Mouse (Mus musculus) natural killer cell, adult 2 months (primary cell): ENCODE data around the gene Klhdc8a.

ENCODE experiments used
- DNase-seq, 2 experiments: peaks; one replicate each; pipeline ENCODE4 v3.0.0; 2022; ENCODE audit warnings: low spot score in 2 of 2

Klhdc8a gene

DNA sequence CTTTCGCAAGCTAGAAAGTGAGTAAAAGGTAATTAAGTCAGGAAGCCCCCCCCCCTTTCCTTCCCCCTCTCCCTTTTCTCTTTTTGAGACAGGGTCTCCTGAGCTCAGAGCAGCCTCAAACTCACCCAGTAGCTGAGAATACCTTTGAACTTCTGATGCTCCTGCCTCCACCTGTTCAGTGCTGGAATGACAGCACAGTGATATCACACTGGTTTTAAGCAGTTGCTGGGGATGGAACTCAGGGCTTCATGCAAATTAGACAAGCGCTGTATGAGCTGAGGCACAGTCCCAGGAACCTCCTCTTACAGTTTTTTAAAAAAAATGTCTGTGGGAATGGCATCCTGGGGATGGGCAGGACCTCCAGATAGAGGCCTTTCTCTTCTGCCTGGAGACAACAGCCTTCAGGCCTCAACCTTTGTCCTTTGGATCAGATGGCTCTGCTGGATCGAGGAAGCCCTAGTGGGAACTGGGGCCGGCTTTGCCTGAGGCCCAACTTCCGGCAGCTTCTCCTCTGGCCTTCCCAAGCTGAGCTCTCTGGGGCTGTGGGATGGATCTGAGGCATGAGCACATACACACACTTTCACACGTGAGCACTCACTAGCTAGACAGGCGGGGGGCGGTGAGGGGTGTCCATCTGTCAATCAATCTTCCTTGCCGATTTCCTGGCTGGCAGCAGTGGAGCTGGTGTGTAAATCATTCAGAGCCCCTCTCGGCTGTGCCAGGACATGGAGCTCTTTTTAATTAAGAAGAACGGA is 7.3 kb upstream of the Klhdc8a start:
- DNase-seq = no peak

GRCm38 (mm10) chr1:132291706-132292105 is 6.7 kb upstream of the Klhdc8a start:
- DNase-seq = no peak

- DNase-seq = no peak
Measured at GRCm38 (mm10) chr1:132292318-132293129, 5.9 kb upstream of the Klhdc8a start.

- DNase-seq = no peak
Measured at GRCm38 (mm10) chr1:132295506-132295905, 2.9 kb upstream of the Klhdc8a start.

DNA sequence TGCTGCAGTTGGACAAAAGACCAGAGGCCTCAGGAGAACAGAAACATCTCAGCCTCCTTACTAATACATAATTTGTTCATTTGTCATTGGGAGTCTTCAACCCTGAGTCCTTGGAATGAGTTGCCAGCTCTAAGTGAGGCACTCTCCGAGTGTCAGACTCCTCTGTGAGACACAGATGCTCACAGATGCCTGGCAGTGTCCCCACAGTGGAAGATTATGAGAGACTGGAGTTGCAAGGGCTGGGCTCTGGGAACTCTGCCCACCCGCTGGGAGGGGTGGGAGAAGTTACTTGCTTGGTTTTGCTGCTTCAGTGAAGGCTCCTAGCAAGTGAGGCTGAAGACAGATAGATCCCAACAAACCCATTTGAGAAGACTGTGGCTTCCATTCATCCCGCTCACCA is 2.4 kb upstream of the Klhdc8a start:
- no peak for DNase-seq

DNA sequence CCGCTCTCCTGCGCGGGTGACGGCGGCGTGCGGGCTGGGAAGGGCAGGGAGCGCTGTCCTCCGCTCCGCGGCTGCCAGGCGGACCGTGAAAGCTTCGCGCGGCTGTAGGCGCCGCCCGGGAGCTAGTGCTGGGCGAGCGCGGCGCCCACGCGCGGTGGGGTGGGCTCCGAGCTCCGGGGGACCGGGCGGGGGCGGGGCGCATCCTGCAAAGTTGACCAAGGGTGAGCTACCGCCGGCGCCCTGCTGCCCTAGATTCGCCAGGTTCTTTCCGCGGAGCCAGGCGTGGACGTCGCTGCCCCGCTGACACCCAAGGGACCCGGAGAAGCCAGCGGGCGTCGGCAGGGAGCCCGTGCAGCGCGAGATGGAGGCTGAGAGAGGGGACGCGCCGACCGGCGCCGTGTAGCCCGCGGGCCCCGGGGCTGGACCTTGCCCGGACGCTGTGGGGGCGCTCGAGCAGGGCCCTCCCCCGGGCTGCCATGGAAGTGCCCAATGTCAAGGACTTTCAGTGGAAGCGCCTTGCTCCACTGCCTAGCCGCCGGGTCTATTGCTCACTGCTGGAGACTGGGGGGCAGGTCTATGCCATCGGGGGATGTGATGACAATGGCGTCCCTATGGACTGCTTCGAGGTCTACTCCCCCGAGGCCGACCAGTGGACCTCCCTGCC is 507 bp downstream of the Klhdc8a start:
- DNase-seq = no peak

DNA sequence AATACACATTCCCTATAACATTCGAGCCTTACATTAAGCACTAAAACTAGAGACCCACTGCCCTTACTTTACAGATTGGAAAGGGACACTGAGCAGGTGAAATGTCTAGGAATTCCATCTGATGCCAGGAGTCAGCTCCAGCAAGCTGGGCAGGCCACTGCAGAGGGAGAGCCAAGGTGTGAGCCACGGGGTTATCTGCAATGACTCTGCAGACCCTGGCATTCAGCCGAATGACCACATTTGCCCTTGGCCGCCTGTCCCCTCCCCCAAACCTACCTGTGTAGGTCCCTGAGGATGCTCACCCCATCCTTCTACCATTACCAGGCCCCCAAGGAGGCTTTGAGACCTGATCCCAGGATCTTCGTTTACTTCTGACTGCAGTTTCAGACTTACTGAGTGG is 1.3 kb downstream of the Klhdc8a start:
- DNase-seq = no peak

DNA sequence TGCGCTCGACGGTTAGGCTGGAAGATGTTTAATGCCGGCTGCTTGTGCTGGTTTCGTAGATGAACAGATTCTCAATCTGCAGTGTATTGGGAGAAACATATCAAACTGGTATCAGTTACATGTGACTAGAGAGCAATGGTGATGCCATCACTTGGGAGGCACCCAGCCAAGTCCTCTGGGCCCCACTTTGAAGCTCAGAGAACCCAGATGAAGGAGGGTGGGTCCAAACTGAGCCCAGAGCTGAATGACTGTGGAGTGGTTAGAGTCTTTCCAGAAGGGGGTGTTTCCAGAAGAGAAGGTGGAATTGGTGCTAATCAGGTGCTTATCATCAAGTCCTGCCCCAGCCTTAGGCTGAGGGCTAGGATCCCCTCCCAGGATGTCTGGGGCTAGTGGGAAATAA is 2.8 kb downstream of the Klhdc8a start:
- DNase-seq = no peak

GRCm38 (mm10) chr1:132302341-132302866 is 4.0 kb downstream of the Klhdc8a start:
- DNase-seq = no peak

DNA sequence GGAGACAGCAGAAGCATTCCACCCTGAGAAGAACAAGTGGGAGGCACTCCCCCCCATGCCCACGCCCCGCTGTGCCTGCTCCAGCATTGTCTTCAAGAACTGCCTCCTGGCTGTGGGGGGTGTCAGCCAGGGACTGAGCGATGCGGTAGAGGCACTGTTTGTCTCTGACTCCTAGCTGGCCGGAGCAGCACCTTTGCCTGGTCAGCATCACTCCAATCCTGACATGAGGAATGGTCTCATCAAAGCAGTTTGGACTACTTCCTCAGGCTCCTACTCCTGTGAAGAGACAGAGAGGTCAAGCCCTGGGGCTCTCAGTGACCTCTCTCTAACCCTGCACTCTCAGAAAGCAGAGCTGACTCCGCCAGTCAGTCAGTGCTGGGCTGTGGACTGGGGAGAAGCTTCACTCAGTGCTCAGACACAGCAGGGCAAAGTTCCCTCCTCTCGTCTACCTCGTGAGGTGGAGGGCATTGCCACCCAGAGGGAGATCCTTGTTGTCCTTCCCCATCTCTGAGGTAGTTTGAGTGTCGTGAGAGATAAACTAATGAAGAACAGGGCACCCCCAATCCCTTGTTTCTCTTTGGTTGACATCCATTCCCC is 6.3 kb downstream of the Klhdc8a start:
- DNase-seq = no peak

DNA sequence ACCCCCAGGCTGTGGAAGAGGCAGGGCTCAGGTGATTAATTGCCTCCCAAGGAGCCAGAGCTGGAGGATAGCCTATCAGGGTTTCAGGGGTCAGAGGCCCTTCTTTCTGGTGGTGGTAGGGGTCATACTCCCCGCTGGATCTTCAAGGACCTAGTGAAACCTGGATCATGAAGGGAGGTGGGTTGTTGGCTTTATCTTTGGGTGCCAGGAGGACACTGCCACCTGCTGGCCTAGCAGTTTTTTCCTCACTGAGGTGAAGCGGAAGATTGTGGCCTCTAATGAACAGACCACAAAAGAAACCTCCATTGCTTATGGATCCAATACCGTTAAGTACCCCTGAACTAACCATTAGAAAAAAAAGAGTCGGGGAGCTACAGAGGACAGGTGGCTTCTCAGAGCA is 7.7 kb downstream of the Klhdc8a start:
- DNase-seq = peak in 1 of 2 experiments; percentile 63

DNA sequence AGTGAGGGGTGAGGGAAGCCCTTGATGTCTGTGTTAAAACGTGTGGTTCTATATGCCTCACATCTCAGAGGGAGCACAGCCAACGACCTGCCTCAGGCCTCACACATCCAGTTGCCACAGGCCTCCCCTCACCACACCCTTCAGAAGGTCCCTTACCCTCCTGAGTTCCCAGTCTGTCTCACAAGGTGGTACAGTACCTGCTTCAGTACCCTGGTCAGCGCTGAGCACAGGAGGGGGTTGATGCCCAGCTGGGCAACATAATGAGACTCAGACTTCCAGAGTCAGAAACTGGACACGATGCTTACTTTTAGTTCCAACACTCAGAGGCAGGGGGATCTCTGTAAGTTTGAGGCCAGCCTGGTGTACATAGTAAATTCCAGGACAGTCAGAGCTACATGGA is 8.4 kb downstream of the Klhdc8a start:
- no peak for DNase-seq

DNA sequence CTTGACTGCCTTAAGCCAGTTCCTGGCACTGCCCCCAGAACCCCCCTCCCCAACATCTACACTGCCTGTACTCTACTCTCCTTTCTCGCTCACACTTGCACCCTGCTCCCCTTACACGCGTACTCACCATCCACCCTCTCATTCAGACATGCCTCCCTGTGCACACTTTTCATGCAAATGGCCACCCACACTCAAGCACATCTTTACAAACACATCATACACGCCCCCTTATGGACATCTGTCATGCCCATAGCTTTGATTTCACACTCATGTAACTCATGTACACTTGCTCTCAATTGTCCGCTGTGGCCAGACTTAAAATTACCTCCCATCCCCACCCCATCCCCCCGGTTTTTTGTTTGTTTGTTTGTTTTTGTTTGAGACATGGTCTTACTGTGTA is 9.5 kb downstream of the Klhdc8a start:
- no peak for DNase-seq

GRCm38 (mm10) chr1:132308674-132309073 is 10.2 kb downstream of the Klhdc8a start:
- DNase-seq = no peak

GRCm38 (mm10) chr1:132310754-132311153 is 12.3 kb downstream of the Klhdc8a start:
- DNase-seq = no peak

DNA sequence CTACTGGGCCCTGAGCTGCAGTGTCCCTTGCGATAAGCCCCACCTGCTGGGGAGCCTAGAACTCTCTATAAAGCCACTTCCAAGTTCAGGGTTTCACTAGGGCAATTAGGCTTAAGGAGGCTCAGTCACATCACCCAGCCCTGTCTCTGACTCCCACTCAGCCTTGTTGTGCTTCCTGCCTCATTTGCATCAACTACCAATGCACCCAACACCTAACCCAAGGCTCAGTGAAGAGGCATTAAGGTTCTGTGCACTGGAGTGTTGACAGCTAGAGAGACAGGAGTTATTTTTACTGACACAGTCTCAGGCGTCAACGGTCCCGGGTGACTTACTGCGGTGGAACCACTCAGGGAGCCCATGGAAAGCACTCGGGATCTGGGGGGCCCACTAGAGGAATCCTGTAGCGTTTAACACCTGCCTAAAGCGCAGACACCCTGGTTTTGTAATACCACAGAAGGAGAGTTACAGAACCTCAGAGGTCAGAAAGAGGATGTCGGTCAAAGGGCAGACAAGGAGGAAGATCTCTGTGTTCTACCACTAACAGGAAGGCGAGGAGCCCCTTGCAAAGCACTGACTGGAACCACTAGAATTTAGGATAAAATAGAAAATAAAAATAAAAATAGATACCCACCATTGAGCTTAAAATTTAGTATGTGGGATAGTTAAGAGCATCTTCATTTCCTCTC is 12.9 kb downstream of the Klhdc8a start:
- peak; percentile 59 to 77 for DNase-seq

- DNase-seq = no peak
Measured at GRCm38 (mm10) chr1:132312043-132312442, 13.6 kb downstream of the Klhdc8a start.

GRCm38 (mm10) chr1:132312703-132313102 is 14.3 kb downstream of the Klhdc8a start:
- peak in 1 of 2 experiments; percentile 54 for DNase-seq

DNA sequence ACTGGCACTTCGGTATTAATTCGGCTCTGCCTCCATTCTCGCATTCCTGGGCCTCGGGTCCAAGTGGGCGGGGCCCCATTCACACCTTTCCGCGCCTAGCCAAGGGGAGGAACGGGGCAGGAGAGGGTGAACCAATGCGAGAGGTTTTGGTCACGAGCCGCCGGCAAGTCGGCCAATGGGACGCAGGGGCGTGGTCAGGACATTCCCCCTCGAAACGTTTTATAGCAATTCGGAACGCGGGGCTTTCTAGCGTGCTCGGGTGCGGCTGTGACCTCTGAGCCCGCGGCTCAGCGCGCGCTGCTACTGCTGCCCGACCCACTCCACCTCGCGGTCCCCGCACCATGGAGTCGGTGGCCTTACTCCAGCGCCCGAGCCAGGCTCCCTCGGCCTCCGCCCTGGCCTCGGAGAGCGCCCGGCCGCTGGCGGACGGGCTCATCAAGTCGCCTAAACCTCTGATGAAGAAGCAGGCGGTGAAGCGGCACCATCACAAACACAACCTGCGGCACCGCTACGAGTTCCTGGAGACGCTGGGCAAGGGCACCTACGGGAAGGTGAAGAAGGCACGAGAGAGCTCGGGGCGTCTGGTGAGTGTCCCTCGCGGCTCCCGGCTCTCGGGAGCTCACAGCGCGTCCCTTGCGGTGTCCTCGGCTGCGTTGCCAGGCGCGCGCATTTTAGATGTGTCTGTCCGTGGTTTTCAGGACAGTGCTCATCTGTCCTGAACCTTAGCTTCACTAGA is 17.6 kb downstream of the Klhdc8a start, which contains the start of gene Nuak2:
Gene Nuak2 (plus strand): TSS at position 238 of the 736 bp plus-strand sequence.
- peak; percentile 84 to 88 for DNase-seq

- DNase-seq = no peak
Measured at GRCm38 (mm10) chr1:132316625-132316994, 18.2 kb downstream of the Klhdc8a start.

DNA sequence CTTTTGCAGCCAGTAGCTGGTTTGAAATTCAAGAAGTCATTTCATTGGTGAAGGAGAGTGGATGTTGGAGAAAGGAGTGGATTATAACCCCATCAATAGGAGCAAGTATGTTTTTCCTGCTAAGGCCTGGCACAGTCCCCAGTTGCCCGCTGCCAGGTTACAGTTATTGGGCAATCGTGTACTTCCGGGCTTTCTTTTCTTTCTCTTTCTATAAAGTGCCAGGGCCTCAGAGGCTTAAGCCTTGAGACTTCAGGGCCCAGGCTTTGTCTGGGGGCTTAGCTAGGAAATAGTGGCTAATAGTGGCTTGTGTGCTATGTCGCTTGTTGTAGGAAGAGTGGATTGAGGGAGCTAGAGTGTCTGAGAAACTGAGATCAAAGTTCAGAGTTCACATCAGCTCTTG is 19.0 kb downstream of the Klhdc8a start:
- no peak for DNase-seq
